Mouse (Mus musculus): ENCODE results near the gene Tmem9. TPM values are rescaled to one million over a fixed set of nuclear protein-coding genes. Genes with fewer than 3 reads are reported as not detected.
A peak's percentile ranks its signal among the peaks of the same experiment; 100 is the strongest.

Gene Tmem9
- polyA plus RNA-seq, 1 experiment from 2014 or later: 207 TPM

GRCm38 (mm10) chr1:136045774-136046173, 37.8 kb downstream of the Tmem9 start:
- Histone ChIP-seq H3K4me3 (ENCODE audit: low read length) (no peak overlapping the region), H3K36me3 (ENCODE audit: control insufficient read depth, insufficient read depth, low read length) (no peaks in the 10 kb centered on the region), H3K9me3 (ENCODE audit: control insufficient read depth, low read length) (no peaks in the 10 kb centered on the region), H3K4me2 (ENCODE audit: low read length) (no peak overlapping the region), H3K27me3 (replicated peaks; ENCODE audit: control insufficient read depth, insufficient read depth, low read length) (peaks cover 11% of the 10 kb centered on the region), H3K9ac (ENCODE audit: low read depth, low read length) (no peak overlapping the region), H3K27ac (ENCODE audit: low read depth, low read length) (no peak overlapping the region), H3K4me1 (ENCODE audit: control insufficient read depth, insufficient read depth, low read depth, low read length) (peaks cover 7% of the 10 kb centered on the region)
- ATAC-seq: peak; percentile 34; the same call in 1 of the 2 replicates
- WGBS: 11% methylated on average over 4 of the region's 4 CpGs

DNA sequence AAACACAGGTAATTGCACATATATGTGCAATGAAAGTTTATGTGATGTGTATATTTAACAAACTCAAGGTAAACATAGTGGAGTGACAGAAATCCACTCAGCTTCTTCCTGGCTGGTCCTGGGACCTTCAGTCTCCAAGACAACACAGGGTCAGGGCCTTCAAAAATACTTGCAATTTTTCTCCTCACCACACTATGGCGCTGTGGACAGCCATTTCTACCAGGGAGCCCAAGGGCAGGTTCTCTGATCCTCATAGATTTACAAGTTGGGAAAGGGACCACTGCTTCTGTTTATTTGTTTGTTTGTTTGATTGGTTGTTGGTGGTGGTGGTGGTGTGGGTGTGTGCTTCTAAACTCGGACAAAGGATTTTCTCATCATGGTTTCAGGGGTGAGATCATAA, 39.5 kb downstream of the Tmem9 start:
- no peaks in the 10 kb centered on the region for H3K36me3 ChIP-seq (ENCODE audit: control insufficient read depth, insufficient read depth, low read length)
- WGBS: 5% methylated on average over 2 of the region's 2 CpGs
- H3K27me3 ChIP-seq (replicated peaks; ENCODE audit: control insufficient read depth, insufficient read depth, low read length): peaks cover 15% of the 10 kb centered on the region
- H3K4me2 ChIP-seq (ENCODE audit: low read length): no peak overlapping the region
- H3K27ac ChIP-seq (ENCODE audit: low read depth, low read length): no peak overlapping the region
- H3K4me1 ChIP-seq (ENCODE audit: control insufficient read depth, insufficient read depth, low read depth, low read length): peaks cover 8% of the 10 kb centered on the region
- H3K9me3 ChIP-seq (ENCODE audit: control insufficient read depth, low read length): no peaks in the 10 kb centered on the region
- no peak for ATAC-seq
- H3K4me3 ChIP-seq (ENCODE audit: low read length): no peak overlapping the region
- no peak overlapping the region for H3K9ac ChIP-seq (ENCODE audit: low read depth, low read length)

- Histone ChIP-seq H3K27ac (ENCODE audit: low read depth, low read length) (no peak overlapping the region), H3K36me3 (ENCODE audit: control insufficient read depth, insufficient read depth, low read length) (no peaks in the 10 kb centered on the region), H3K4me2 (ENCODE audit: low read length) (no peak overlapping the region), H3K9me3 (ENCODE audit: control insufficient read depth, low read length) (no peaks in the 10 kb centered on the region), H3K4me3 (ENCODE audit: low read length) (no peak overlapping the region), H3K4me1 (ENCODE audit: control insufficient read depth, insufficient read depth, low read depth, low read length) (peaks cover 8% of the 10 kb centered on the region), H3K27me3 (replicated peaks; ENCODE audit: control insufficient read depth, insufficient read depth, low read length) (peaks cover 17% of the 10 kb centered on the region), H3K9ac (ENCODE audit: low read depth, low read length) (no peak overlapping the region)
- 74% methylated on average over 9 of the region's 9 CpGs for WGBS
- no peak for ATAC-seq
These were observed 39.9 kb downstream of the Tmem9 start for GRCm38 (mm10) chr1:136047894-136048293.

DNA sequence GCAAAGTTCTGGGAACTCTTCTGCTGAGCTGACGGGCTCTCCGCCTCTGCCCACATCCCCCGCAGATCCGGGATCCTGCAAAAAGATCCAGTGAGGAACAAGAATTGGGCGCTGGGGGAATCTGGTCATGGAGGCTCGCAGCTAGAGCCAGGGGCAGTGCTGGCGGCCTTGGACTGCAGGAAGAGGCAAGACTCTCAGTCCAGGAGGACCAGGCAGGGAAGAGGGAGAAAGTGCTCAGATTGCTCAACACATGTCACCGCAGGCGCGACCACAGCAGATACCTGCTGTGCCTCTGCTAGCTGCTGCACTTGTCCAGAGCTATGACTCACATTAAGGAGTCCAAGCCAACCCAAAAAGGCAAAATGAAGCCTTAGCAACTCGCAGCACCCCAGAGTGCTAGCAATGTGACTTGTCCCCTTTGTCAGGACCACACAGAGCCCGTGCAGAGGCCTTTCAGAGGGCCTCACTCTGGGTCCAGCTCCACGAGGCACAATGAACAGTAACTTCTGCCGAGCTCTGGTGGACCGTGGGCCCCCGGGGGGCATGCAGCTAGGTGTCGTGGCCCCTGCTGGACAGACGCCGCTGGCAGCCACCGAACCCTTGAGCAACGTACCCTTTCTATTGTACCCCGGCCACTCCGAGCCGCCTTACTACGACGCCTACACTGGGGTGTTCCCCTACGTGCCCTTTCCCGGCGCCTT, 42.5 kb downstream of the Tmem9 start, which contains the start of gene Ascl5:
Gene Ascl5 (plus strand): TSS at position 493 of the 701 bp plus-strand sequence.
- Histone ChIP-seq H3K4me1 (ENCODE audit: control insufficient read depth, insufficient read depth, low read depth, low read length) (peaks cover 9% of the 10 kb centered on the region), H3K27me3 (replicated peaks; ENCODE audit: control insufficient read depth, insufficient read depth, low read length) (peaks cover 17% of the 10 kb centered on the region), H3K36me3 (ENCODE audit: control insufficient read depth, insufficient read depth, low read length) (no peaks in the 10 kb centered on the region), H3K27ac (ENCODE audit: low read depth, low read length) (no peak within 1 kb of the TSS), H3K4me2 (ENCODE audit: low read length) (peak within 1 kb of the TSS; percentile 68), H3K4me3 (ENCODE audit: low read length) (peak within 1 kb of the TSS; percentile 43), H3K9ac (ENCODE audit: low read depth, low read length) (peak within 1 kb of the TSS; percentile 57), H3K9me3 (ENCODE audit: control insufficient read depth, low read length) (no peaks in the 10 kb centered on the region)
- WGBS: 26% methylated on average over 28 of the region's 29 CpGs
- ATAC-seq: peak; percentile 17

- Histone ChIP-seq H3K36me3 (ENCODE audit: control insufficient read depth, insufficient read depth, low read length) (no peaks in the 10 kb centered on the region), H3K9ac (ENCODE audit: low read depth, low read length) (peak overlapping the region; percentile 57), H3K27me3 (replicated peaks; ENCODE audit: control insufficient read depth, insufficient read depth, low read length) (peaks cover 17% of the 10 kb centered on the region), H3K4me1 (ENCODE audit: control insufficient read depth, insufficient read depth, low read depth, low read length) (peaks cover 14% of the 10 kb centered on the region), H3K27ac (ENCODE audit: low read depth, low read length) (no peak overlapping the region), H3K4me3 (ENCODE audit: low read length) (peak overlapping the region; percentile 43), H3K4me2 (ENCODE audit: low read length) (peak overlapping the region; percentile 68), H3K9me3 (ENCODE audit: control insufficient read depth, low read length) (no peaks in the 10 kb centered on the region)
- 1% methylated on average over 36 of the region's 36 CpGs for WGBS
- peak; percentile 45 for ATAC-seq
These were observed 43.0 kb downstream of the Tmem9 start for GRCm38 (mm10) chr1:136051013-136051315.

DNA sequence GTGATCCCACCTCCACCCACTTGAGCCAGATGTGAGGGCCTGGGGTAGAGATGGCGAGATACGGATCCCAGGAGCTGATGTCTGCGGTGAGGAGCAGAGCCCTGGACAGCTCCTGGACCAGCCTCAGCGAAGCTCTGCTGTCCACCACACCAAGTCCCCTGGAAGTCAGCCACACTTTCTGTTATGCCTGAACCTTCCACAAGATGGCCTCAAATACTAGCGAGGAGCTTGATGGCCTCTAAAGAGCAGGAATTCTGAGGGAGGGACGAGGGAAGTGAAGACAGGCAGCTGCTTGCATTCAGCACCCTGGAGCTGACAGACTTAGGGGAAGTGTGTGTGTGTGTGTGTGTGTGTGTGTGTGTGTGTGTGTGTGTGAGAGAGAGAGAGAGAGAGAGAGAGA, 43.5 kb downstream of the Tmem9 start:
- no peak overlapping the region; the same call in 1 of the 2 replicates for H3K9ac ChIP-seq (ENCODE audit: low read depth, low read length)

DNA sequence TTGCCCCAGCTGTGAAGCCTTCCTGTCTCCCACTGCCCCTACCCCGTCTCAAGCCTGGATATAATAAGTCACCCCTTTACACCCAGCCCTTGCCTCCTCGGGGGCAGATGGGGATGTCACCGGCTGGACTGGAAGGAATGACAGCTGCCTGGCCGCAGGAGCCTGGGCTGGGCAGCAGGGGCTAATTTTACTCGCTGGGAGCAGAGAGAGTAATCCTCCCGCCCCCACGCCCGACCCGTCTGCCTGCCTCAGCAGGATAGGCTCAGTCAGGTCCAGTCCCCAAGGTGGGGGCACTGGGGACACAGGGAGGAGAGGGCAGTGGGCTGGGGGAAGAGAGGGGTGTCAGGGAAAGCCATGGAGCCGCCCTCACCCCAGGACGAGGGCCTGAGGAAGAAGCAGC, 44.6 kb downstream of the Tmem9 start, which contains the start of gene Cacna1s:
Gene Cacna1s (plus strand): TSS at position 204 of the 400 bp plus-strand sequence.
- H3K27ac ChIP-seq (ENCODE audit: low read depth, low read length): no peak within 1 kb of the TSS
- H3K36me3 ChIP-seq (ENCODE audit: control insufficient read depth, insufficient read depth, low read length): no peaks in the 10 kb centered on the region
- H3K4me1 ChIP-seq (ENCODE audit: control insufficient read depth, insufficient read depth, low read depth, low read length): peaks cover 20% of the 10 kb centered on the region
- H3K27me3 ChIP-seq (replicated peaks; ENCODE audit: control insufficient read depth, insufficient read depth, low read length): peaks cover 17% of the 10 kb centered on the region
- WGBS: 53% methylated on average over 11 of the region's 11 CpGs
- H3K9me3 ChIP-seq (ENCODE audit: control insufficient read depth, low read length): no peaks in the 10 kb centered on the region
- no peak for ATAC-seq
- no peak within 1 kb of the TSS for H3K9ac ChIP-seq (ENCODE audit: low read depth, low read length)
- no peak within 1 kb of the TSS for H3K4me2 ChIP-seq (ENCODE audit: low read length)
- H3K4me3 ChIP-seq (ENCODE audit: low read length): no peak within 1 kb of the TSS

More for the DNA sequence above, 43.5 kb downstream of the Tmem9 start:
- H3K4me1 ChIP-seq (ENCODE audit: control insufficient read depth, insufficient read depth, low read depth, low read length): peaks cover 17% of the 10 kb centered on the region
- no peaks in the 10 kb centered on the region for H3K36me3 ChIP-seq (ENCODE audit: control insufficient read depth, insufficient read depth, low read length)
- no peaks in the 10 kb centered on the region for H3K9me3 ChIP-seq (ENCODE audit: control insufficient read depth, low read length)
- peak overlapping the region; percentile 68 for H3K4me2 ChIP-seq (ENCODE audit: low read length)
- no peak overlapping the region for H3K27ac ChIP-seq (ENCODE audit: low read depth, low read length)
- WGBS: under 1% methylated on average over 6 of the region's 6 CpGs
- peak; percentile 77 for ATAC-seq
- peak overlapping the region; percentile 43 for H3K4me3 ChIP-seq (ENCODE audit: low read length)
- H3K27me3 ChIP-seq (replicated peaks; ENCODE audit: control insufficient read depth, insufficient read depth, low read length): peaks cover 17% of the 10 kb centered on the region

GRCm38 (mm10) chr1:136055771-136056170, 47.8 kb downstream of the Tmem9 start:
- peaks cover 18% of the 10 kb centered on the region for H3K4me1 ChIP-seq (ENCODE audit: control insufficient read depth, insufficient read depth, low read depth, low read length)
- H3K36me3 ChIP-seq (ENCODE audit: control insufficient read depth, insufficient read depth, low read length): no peaks in the 10 kb centered on the region
- no peaks in the 10 kb centered on the region for H3K9me3 ChIP-seq (ENCODE audit: control insufficient read depth, low read length)
- no peak overlapping the region for H3K4me2 ChIP-seq (ENCODE audit: low read length)
- H3K9ac ChIP-seq (ENCODE audit: low read depth, low read length): no peak overlapping the region
- 0 out of 2 replicates have a peak overlapping the region, but pooled peaks have one; percentile 29 for H3K27ac ChIP-seq (ENCODE audit: low read depth, low read length)
- ATAC-seq: peak; percentile 53
- H3K27me3 ChIP-seq (replicated peaks; ENCODE audit: control insufficient read depth, insufficient read depth, low read length): peaks cover 6% of the 10 kb centered on the region
- no peak overlapping the region for H3K4me3 ChIP-seq (ENCODE audit: low read length)
- 33% methylated on average over 3 of the region's 3 CpGs for WGBS

DNA sequence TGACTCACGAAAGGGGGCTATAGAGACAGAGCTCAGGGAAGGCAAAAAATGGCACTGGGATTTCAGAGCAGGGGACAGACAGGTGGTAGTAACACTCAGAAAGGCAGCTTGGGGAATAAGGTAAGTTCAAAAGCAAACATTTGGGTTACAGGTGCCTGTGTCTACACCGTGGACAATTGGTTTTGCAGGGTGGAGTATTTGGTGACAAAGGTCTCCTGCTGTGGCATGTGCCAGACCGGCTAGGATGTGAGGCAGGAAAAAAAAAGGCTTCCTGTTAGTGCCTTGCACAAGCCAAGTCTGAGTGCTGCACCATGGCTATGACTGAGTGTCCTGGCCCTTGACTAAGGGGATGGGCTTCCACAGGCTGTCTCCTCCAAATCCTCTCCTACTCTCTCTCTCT, 50.6 kb downstream of the Tmem9 start:
- H3K9ac ChIP-seq (ENCODE audit: low read depth, low read length): no peak overlapping the region
- no peaks in the 10 kb centered on the region for H3K9me3 ChIP-seq (ENCODE audit: control insufficient read depth, low read length)
- WGBS: 40% methylated on average over 3 of the region's 3 CpGs
- no peaks in the 10 kb centered on the region for H3K27me3 ChIP-seq (replicated peaks; ENCODE audit: control insufficient read depth, insufficient read depth, low read length)
- H3K4me1 ChIP-seq (ENCODE audit: control insufficient read depth, insufficient read depth, low read depth, low read length): peaks cover 14% of the 10 kb centered on the region
- no peak overlapping the region for H3K27ac ChIP-seq (ENCODE audit: low read depth, low read length)
- H3K36me3 ChIP-seq (ENCODE audit: control insufficient read depth, insufficient read depth, low read length): no peaks in the 10 kb centered on the region
- ATAC-seq: no peak
- no peak overlapping the region for H3K4me3 ChIP-seq (ENCODE audit: low read length)
- no peak overlapping the region for H3K4me2 ChIP-seq (ENCODE audit: low read length)

All from hindbrain, embryonic 16.5 days (tissue).